Mouse (Mus musculus): ENCODE measurements around the gene Ctse. TPM values are rescaled to one million over a fixed set of nuclear protein-coding genes. Genes with fewer than 3 reads are reported as not detected.

Ctse gene
- polyA plus RNA-seq, 1 experiment from 2014 or later: 1.3 TPM

DNA sequence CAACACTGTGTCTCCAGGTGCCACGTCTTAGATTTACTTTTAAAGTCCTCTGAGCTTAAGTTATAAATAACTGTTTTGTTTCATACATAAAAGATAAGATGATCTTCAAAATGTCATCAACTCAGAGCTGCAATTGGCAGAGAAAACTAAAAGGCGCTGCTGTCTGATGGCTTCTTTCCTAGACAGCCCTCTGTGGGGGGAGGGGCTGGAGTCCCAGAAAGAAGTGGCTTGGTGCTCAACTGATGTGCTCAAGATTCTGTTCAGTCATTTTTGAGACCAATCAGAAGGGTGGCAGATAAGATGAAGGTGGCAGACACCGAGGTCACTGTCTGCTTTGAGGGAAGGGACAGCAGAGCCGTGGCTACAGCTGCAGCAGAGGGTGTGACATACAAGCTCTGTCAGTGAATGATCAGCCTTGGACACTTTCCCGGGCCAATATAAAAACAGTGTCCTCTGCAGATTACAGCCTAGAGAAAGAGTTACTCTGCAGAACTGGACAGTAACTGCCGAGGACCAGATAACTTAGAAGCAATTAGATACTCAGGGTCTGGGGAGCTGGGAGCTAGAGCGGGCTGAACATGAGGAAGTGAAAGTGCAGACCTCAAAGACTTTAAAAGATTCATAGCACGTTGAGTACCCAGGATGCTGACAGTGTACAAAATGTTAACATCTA, 64.1 kb downstream of the Ctse start:
- Histone ChIP-seq H3K4me3 (replicated peaks) (no peak overlapping the region), H3K36me3 (no peaks in the 10 kb centered on the region), H3K4me1 (no peaks in the 10 kb centered on the region), H3K9me3 (replicated peaks) (no peaks in the 10 kb centered on the region), H3K27me3 (no peaks in the 10 kb centered on the region), H3K27ac (replicated peaks) (no peak overlapping the region), H3K4me2 (replicated peaks) (no peak overlapping the region), H3K9ac (no peak overlapping the region)
- ATAC-seq (ENCODE audit: insufficient number of reproducible peaks, low FRiP score, low TSS enrichment, low read depth): no peak
- WGBS: 74% methylated on average over 8 of the region's 8 CpGs

DNA sequence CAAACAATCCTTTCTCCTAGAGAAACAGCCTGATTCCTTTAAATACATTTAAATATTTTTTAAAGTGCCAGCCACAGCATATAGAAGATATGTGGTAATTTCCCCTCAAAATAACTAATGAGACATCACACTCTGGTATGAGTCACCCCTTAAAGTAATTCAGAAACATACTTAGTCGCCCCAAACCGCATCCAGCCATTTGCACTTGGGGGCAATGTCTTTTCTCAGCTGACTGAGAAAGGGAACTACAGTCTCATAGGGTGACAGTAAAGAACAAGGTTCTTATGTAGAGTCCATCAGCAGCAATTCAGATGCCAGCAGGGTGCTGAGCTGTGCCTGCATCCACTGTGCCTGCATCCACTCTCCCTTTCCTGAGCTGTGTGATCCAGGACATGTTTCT, 65.4 kb downstream of the Ctse start:
- no peaks in the 10 kb centered on the region for H3K27me3 ChIP-seq
- 81% methylated on average over 2 of the region's 2 CpGs for WGBS
- H3K4me1 ChIP-seq: no peaks in the 10 kb centered on the region

DNA sequence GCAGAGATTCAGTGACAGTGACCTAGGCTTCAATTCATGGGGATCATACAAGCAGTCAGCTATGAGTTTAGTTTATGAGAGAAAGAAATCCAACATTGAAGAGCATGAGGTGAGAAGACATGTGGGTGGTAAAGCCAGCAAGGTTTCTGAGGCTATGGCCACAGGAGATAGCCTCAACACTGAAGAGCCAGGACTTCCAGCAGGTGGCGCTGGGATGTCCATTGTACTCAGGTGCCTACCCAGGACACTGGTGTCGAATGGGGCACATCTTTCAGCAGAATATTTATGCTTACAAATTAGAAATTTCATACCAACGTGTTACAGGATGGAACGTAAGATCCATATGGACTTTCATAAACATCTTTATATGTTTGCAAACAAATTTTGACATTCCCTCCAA, 70.2 kb downstream of the Ctse start:
- ATAC-seq (ENCODE audit: insufficient number of reproducible peaks, low FRiP score, low TSS enrichment, low read depth): no peak
- Histone ChIP-seq H3K36me3 (no peaks in the 10 kb centered on the region), H3K4me1 (no peaks in the 10 kb centered on the region), H3K4me3 (replicated peaks) (no peak overlapping the region), H3K4me2 (replicated peaks) (no peak overlapping the region), H3K27ac (replicated peaks) (no peak overlapping the region), H3K9ac (no peak overlapping the region), H3K27me3 (no peaks in the 10 kb centered on the region), H3K9me3 (replicated peaks) (no peaks in the 10 kb centered on the region)
- WGBS: 25% methylated on average over 4 of the region's 4 CpGs

More for the DNA sequence above, 65.4 kb downstream of the Ctse start:
- Histone ChIP-seq H3K9me3 (replicated peaks) (no peaks in the 10 kb centered on the region), H3K36me3 (no peaks in the 10 kb centered on the region), H3K9ac (no peak overlapping the region), H3K4me2 (replicated peaks) (no peak overlapping the region), H3K4me3 (replicated peaks) (no peak overlapping the region), H3K27ac (replicated peaks) (no peak overlapping the region)
- no peak for ATAC-seq (ENCODE audit: insufficient number of reproducible peaks, low FRiP score, low TSS enrichment, low read depth)

DNA sequence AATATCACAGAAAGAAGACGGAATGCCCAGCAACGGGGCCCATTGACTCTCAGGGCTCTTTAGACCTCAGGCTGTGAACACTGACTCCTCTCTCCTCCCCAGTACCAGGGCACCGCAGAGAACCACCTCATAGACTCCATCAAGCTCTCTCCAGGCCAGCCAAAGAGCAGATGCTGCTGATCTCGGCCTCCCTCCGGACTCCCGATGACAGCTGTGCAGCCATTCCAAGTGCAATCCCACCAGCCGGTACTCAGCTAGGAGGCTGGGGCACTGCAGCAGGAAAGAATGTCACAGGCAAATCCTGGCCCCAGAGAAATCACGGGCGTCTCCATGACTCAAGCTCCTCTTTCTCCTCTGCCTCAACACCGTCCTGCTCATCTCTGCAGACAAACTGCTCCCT, 73.4 kb downstream of the Ctse start:
- WGBS: 60% methylated on average over 10 of the region's 10 CpGs
- no peak overlapping the region for H3K4me3 ChIP-seq (replicated peaks)

DNA sequence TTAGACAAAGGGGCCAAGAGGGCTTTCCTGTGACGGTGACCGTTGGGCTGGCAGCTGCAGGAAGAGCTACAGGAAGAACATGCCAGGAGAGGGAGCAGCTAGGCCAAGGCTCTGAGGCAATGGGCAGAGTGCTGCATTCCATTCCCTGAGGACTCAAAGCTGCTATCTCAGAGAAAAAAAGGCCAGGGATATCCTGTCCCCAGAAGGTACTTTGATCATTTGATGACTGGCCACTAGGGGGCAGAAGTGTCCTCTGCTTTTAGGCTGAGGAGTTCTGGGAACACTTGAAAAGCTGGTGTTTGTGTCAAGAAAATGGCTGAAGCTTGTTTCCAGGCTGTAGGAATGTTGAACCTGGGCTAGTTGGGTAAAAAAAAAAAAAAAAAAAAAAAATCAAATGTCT, 74.3 kb downstream of the Ctse start:
- Histone ChIP-seq H3K4me1 (no peaks in the 10 kb centered on the region), H3K27ac (replicated peaks) (no peak overlapping the region), H3K4me2 (replicated peaks) (no peak overlapping the region), H3K9ac (no peak overlapping the region), H3K36me3 (no peaks in the 10 kb centered on the region), H3K27me3 (no peaks in the 10 kb centered on the region), H3K4me3 (replicated peaks) (no peak overlapping the region), H3K9me3 (replicated peaks) (no peaks in the 10 kb centered on the region)
- 18% methylated on average over 2 of the region's 2 CpGs for WGBS
- no peak for ATAC-seq (ENCODE audit: insufficient number of reproducible peaks, low FRiP score, low TSS enrichment, low read depth)

More for the DNA sequence above, 73.4 kb downstream of the Ctse start:
- H3K27ac ChIP-seq (replicated peaks): no peak overlapping the region
- H3K36me3 ChIP-seq: no peaks in the 10 kb centered on the region
- ATAC-seq (ENCODE audit: insufficient number of reproducible peaks, low FRiP score, low TSS enrichment, low read depth): no peak
- no peak overlapping the region for H3K4me2 ChIP-seq (replicated peaks)
- no peak overlapping the region for H3K9ac ChIP-seq
- H3K4me1 ChIP-seq: no peaks in the 10 kb centered on the region
- no peaks in the 10 kb centered on the region for H3K27me3 ChIP-seq
- no peaks in the 10 kb centered on the region for H3K9me3 ChIP-seq (replicated peaks)

DNA sequence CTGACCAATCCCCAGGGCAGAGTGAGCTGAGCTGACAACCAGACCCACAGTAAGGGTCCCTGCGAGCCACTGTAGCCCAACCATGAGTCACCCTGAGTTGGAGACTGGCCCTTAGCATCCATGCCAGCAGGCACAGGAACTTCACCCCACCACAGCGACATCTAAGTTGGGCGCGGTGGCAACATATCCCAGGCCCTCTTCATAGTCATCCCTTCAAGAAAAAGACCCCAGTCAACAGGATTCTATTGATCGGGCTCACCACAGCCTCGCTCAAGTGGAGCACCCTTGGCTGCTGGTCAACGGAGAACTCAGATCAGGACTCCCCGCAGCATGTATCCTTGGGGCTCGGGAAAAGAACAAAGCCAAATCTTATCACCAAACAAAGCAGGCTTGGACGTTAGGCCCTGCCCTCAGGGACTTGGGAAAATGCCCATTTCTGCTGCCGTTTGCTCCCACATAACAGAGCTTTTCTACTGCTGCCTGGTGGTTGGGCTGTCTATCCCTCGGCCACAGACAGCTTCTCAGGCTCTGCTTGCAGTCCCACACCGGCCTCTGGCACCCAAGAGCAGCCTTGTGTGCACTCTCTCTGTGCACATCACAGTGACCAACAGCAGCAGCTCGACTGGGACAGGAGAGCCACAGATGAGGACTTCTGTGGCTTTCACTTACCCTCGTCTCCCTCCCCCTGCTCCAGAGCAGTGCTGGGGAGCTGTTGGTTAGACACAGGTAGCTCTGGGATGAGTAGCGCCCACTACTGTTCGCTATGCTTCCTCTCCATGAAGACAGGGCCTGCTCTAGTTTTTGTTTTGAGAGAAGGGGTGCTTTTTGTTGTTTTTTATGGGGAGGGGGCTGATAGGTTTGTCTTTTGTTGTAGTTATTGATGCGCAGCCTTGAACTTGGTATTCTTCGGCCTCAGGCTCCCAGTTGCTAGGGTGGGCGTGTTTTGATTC, 76.6 kb downstream of the Ctse start:
- Histone ChIP-seq H3K9ac (no peak overlapping the region), H3K4me3 (replicated peaks) (no peak overlapping the region), H3K4me2 (replicated peaks) (no peak overlapping the region), H3K4me1 (peaks cover 8% of the 10 kb centered on the region; the same call in 1 of the 2 replicates), H3K36me3 (no peaks in the 10 kb centered on the region), H3K27me3 (no peaks in the 10 kb centered on the region), H3K9me3 (replicated peaks) (no peaks in the 10 kb centered on the region), H3K27ac (replicated peaks) (no peak overlapping the region)
- no peak for ATAC-seq (ENCODE audit: insufficient number of reproducible peaks, low FRiP score, low TSS enrichment, low read depth)
- 64% methylated on average over 20 of the region's 20 CpGs for WGBS

DNA sequence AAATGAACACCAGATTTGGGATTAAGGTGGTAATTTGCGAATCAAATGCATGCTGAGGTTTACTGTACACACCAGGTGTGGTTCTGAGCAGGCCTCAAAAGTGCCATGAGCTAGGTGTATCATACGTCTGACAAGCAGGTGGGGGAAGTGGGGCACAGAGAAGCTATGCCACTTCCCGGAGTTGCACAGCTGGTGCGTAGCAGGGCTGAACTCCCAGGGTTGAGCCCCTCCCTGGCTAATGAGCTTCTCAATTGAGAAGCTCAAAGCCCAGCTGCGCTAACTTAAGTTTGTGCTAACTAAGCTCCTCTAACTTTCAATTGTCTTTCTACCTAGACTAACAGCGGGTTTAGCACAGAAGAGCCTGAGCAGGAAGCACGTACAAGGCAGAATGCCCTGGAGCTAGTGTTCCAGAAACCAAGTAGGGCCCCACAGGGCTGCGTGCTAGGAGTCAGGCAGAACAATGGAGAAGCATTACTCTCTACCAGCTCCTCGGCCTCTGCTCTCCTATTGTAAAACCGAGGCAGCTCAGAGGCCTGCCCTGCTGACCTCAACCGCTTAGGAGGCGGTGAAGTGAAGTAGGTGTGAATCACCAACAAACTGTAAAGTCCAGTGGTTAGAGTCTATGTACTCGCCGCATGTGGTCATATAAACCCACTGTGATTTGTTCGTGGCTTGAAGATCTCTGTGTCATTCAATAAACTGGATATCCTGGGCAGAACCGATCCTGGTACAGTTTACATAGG, 81.0 kb downstream of the Ctse start:
- no peaks in the 10 kb centered on the region for H3K9me3 ChIP-seq (replicated peaks)
- H3K36me3 ChIP-seq: no peaks in the 10 kb centered on the region
- no peaks in the 10 kb centered on the region for H3K27me3 ChIP-seq
- H3K4me2 ChIP-seq (replicated peaks): no peak overlapping the region
- ATAC-seq (ENCODE audit: insufficient number of reproducible peaks, low FRiP score, low TSS enrichment, low read depth): no peak
- H3K9ac ChIP-seq: no peak overlapping the region
- no peak overlapping the region for H3K27ac ChIP-seq (replicated peaks)
- WGBS: 55% methylated on average over 16 of the region's 16 CpGs
- H3K4me1 ChIP-seq: peaks cover 8% of the 10 kb centered on the region; the same call in 1 of the 2 replicates
- no peak overlapping the region for H3K4me3 ChIP-seq (replicated peaks)

DNA sequence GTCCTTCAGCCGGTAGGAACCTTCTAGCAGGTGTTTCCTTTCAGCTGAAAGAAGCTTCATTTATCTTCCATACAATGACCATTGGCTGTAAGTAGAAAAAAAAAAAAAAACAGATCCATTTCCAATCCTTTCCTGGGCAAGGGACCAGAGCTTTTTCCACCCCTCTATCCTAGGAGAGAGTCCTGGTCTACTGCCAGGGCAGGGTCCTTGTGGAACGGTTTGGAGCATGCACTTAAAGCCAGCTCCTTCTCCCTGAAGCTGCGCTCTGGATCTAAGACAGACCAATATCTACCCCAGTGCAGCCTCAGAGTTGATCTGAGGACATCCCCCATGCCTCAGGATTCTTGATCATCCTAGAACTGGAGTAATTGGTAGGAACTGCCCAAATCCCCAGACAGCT, 83.9 kb downstream of the Ctse start:
- Histone ChIP-seq H3K4me3 (replicated peaks) (no peak overlapping the region), H3K27ac (replicated peaks) (no peak overlapping the region), H3K27me3 (no peaks in the 10 kb centered on the region), H3K9me3 (replicated peaks) (no peaks in the 10 kb centered on the region), H3K36me3 (no peaks in the 10 kb centered on the region), H3K4me2 (replicated peaks) (no peak overlapping the region), H3K9ac (no peak overlapping the region), H3K4me1 (peaks cover 8% of the 10 kb centered on the region; the same call in 1 of the 2 replicates)
- 85% methylated on average over 3 of the region's 3 CpGs for whole genome bisulfite sequencing
- no peak for ATAC-seq (ENCODE audit: insufficient number of reproducible peaks, low FRiP score, low TSS enrichment, low read depth)

DNA sequence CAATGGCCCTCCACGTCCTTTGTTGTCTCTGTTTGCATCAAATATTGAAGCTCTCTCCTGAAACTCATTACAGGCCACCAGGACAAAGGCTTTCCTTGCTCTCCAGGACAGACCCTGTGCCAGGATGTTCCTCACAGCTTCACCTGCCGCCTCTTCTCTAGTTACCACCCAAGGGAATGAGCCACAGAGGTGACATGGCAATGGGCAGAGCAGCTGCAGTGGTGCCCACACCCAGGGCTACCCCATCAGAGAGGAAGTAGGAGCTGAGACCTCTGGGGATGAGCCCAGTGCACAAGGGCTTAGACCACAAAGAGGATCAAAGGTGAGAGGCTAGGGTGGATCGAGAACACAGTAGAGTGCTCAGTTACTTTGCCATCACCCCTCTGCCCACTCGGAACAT, 85.4 kb downstream of the Ctse start:
- ATAC-seq (ENCODE audit: insufficient number of reproducible peaks, low FRiP score, low TSS enrichment, low read depth): no peak
- Histone ChIP-seq H3K36me3 (no peaks in the 10 kb centered on the region), H3K4me2 (replicated peaks) (no peak overlapping the region), H3K9me3 (replicated peaks) (no peaks in the 10 kb centered on the region), H3K4me3 (replicated peaks) (no peak overlapping the region), H3K27me3 (no peaks in the 10 kb centered on the region), H3K27ac (replicated peaks) (no peak overlapping the region), H3K9ac (no peak overlapping the region), H3K4me1 (peaks cover 8% of the 10 kb centered on the region; the same call in 1 of the 2 replicates)
- WGBS: 66% methylated on average over 4 of the region's 4 CpGs
